Mouse (Mus musculus) lung, postnatal 0 days (tissue): ENCODE data around the gene Baiap2l1.

ENCODE experiments used
- CTCF ChIP-seq: IDR thresholded peaks from 2 replicates; pipeline ENCODE4 v1.5.1; 2016; ENCODE audit warnings: antibody characterized with exemption, mild to moderate bottlenecking
- EP300 ChIP-seq: IDR thresholded peaks from 2 replicates; pipeline ENCODE4 v1.6.1; 2016; ENCODE audit warnings: antibody characterized with exemption, mild to moderate bottlenecking, control low read depth

DNA sequence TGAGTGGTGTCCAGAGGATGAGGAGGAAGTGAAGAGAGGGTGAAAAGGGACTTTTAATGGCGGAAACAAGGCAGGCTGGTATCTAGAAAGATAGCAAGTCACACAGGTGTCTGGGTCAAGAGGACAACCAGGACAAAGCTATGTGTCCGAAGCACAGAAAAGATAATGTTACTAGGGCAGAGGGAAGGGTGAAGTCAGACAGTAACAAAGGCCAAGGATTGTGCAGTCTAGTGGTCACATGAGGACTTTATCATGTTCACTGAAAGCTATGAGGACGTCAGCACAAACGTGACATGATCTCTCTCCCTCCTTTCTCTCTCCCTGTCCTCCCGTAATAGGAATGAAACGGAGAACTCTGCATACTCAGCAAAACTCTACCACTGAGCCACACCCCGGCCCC, 22.8 kb upstream of the Baiap2l1 start:
- TF ChIP-seq EP300 (no peak), CTCF (no peak)
